ENCODE assay signal across 9 mouse cellular contexts in genomic region chr17:68176611-68177165, GRCm38 (mm10).
A peak's percentile ranks its signal among the peaks of the same experiment; 100 is the strongest.
DNase-seq lines count a peak whose midpoint lies in the region; ATAC-seq and TF ChIP-seq lines count a peak whose summit lies in the region.
"Had no signal": no experiment of that assay in that cellular context is flagged by ENCODE, and none has a peak within 500 bp of the region (broad histone marks: within the 10 kb centered on the region; RNA-seq: fewer than 3 reads in every experiment).

No protein-coding gene starts in this region.

- no peak for ATAC-seq in hindbrain, postnatal 0 days
- no peak for ATAC-seq in lung, embryonic 14.5 days (ENCODE audit: insufficient read depth)

- no peak overlapping the region for H3K4me3 ChIP-seq in thymus, adult 2 months (ENCODE audit: control insufficient read depth, insufficient read depth, low read length)
- no peak overlapping the region for H3K4me3 ChIP-seq in hindbrain, postnatal 0 days (ENCODE audit: low read length)
- no peak overlapping the region for H3K4me3 ChIP-seq in lung, embryonic 14.5 days (ENCODE audit: low read depth, low read length)
- H3K4me3 ChIP-seq: liver, embryonic 15.5 days had no signal

- WGBS in thymus, adult 2 months = 61% methylated on average over 9 of the region's 9 CpGs
- WGBS in hindbrain, postnatal 0 days = 62% methylated on average over 9 of the region's 9 CpGs
- 59% methylated on average over 9 of the region's 9 CpGs for WGBS in lung, embryonic 14.5 days

- no peaks in the 10 kb centered on the region for H3K4me1 ChIP-seq in thymus, adult 2 months (replicated peaks; ENCODE audit: control insufficient read depth, insufficient read depth, low read length)
- H3K4me1 ChIP-seq in hindbrain, postnatal 0 days (ENCODE audit: insufficient read depth, low read length) = no peaks in the 10 kb centered on the region
- no peaks in the 10 kb centered on the region for H3K4me1 ChIP-seq in lung, embryonic 14.5 days (ENCODE audit: insufficient read depth)
- H3K4me1 ChIP-seq: liver, embryonic 15.5 days had no signal

- no peaks in the 10 kb centered on the region for H3K9me3 ChIP-seq in hindbrain, postnatal 0 days (ENCODE audit: low read length)
- H3K9me3 ChIP-seq in lung, embryonic 14.5 days (ENCODE audit: low read depth, low read length) = no peaks in the 10 kb centered on the region
- H3K9me3 ChIP-seq: liver, embryonic 15.5 days had no signal

- H3K4me2 ChIP-seq in hindbrain, postnatal 0 days (ENCODE audit: low read depth, low read length) = no peak overlapping the region
- H3K4me2 ChIP-seq in lung, embryonic 14.5 days = no peak overlapping the region
- H3K4me2 ChIP-seq: liver, embryonic 15.5 days had no signal

- H3K27ac ChIP-seq in thymus, adult 2 months (ENCODE audit: control insufficient read depth, insufficient read depth, low read length) = no peak overlapping the region
- no peak overlapping the region for H3K27ac ChIP-seq in hindbrain, postnatal 0 days
- H3K27ac ChIP-seq in lung, embryonic 14.5 days (ENCODE audit: low read depth) = no peak overlapping the region
- H3K27ac ChIP-seq: liver, embryonic 15.5 days had no signal

- H3K27me3 ChIP-seq in thymus, adult 2 months (ENCODE audit: control insufficient read depth, insufficient read depth, low read length) = no peaks in the 10 kb centered on the region
- H3K27me3 ChIP-seq in hindbrain, postnatal 0 days (ENCODE audit: insufficient read depth, low read length) = no peaks in the 10 kb centered on the region
- H3K27me3 ChIP-seq in lung, embryonic 14.5 days (ENCODE audit: insufficient read depth, low read length) = no peaks in the 10 kb centered on the region
- H3K27me3 ChIP-seq: liver, embryonic 15.5 days had no signal

- no peaks in the 10 kb centered on the region for H3K36me3 ChIP-seq in thymus, adult 2 months (ENCODE audit: control insufficient read depth, insufficient read depth, low read length)
- no peaks in the 10 kb centered on the region for H3K36me3 ChIP-seq in hindbrain, postnatal 0 days (ENCODE audit: insufficient read depth, low read length)
- no peaks in the 10 kb centered on the region for H3K36me3 ChIP-seq in lung, embryonic 14.5 days (ENCODE audit: insufficient read depth)
- H3K36me3 ChIP-seq: liver, embryonic 15.5 days had no signal

- no peak for TF ChIP-seq CTCF in thymus, adult 2 months (IDR thresholded peaks at IDR 0.05; ENCODE audit: borderline replicate concordance, control insufficient read depth, extremely low read depth, insufficient read depth, low read length, poor library complexity)
- peak; percentile 74 for TF ChIP-seq CTCF in hindbrain, postnatal 0 days (IDR thresholded peaks at IDR 0.05; ENCODE audit: low read depth)
- peak; percentile 70 for TF ChIP-seq CTCF in lung, embryonic 14.5 days (IDR thresholded peaks at IDR 0.05; ENCODE audit: low read depth)

- no peak for TF ChIP-seq POLR2A in thymus, adult 2 months (IDR thresholded peaks at IDR 0.05; ENCODE audit: control insufficient read depth, extremely low read depth, insufficient read depth, low read length, poor library complexity)

- DNase-seq in heart, adult 18-20 months = peak; percentile 17 to 71
- DNase-seq in heart, adult 11 months = no peak
- DNase-seq in thymus, adult 2 months = peak; percentile 23
- no peak for DNase-seq in thymus, postnatal 0 days (ENCODE audit: low spot score)
- DNase-seq in cerebellum, postnatal 36 days = peak; percentile 45 to 66
- DNase-seq in hindbrain, postnatal 0 days (ENCODE audit: low spot score) = peak; percentile 80
- DNase-seq in lung, embryonic 14.5 days = peak; percentile 78
- DNase-seq in skeletal muscle tissue, adult 2 months (ENCODE audit: low read depth, low spot score) = peak; percentile 27

- no peak overlapping the region for H3K9ac ChIP-seq in hindbrain, postnatal 0 days (replicated peaks; ENCODE audit: low read length)
- H3K9ac ChIP-seq in lung, embryonic 14.5 days = no peak overlapping the region
- H3K9ac ChIP-seq: liver, embryonic 15.5 days had no signal

Comparison
In these comparisons a context has a peak if more than half of its experiments do, and no peak if none do; other contexts are left out.
1. DNase-seq: peak in heart, adult 18-20 months (2 of 2), thymus, adult 2 months (single experiment), cerebellum, postnatal 36 days (2 of 2), hindbrain, postnatal 0 days (single experiment), lung, embryonic 14.5 days (single experiment) and skeletal muscle tissue, adult 2 months (single experiment); none in heart, adult 11 months (single experiment) and thymus, postnatal 0 days (single experiment).